Mouse (Mus musculus) hindlimb bud, embryonic 11.5 days (tissue): ENCODE measurements around the gene Brpf3.
"Not testable (repeated sequence)": the region's sequence is repeated elsewhere in the genome, so short reads cannot be mapped to it uniquely, and the experiment has no call there.

ENCODE experiments used
- DNase-seq: peaks from one replicate; pipeline ENCODE4 v3.0.0-alpha.2; 2012; ENCODE audit warnings: low read depth, low spot score; ENCODE audit errors: extremely low spot score

The Brpf3 gene

GRCm38 (mm10) chr17:28800671-28801412 is at the start of gene Brpf3:
TSS of gene Brpf3 (plus strand) at chr17:28801090.
- no peak for DNase-seq

DNA sequence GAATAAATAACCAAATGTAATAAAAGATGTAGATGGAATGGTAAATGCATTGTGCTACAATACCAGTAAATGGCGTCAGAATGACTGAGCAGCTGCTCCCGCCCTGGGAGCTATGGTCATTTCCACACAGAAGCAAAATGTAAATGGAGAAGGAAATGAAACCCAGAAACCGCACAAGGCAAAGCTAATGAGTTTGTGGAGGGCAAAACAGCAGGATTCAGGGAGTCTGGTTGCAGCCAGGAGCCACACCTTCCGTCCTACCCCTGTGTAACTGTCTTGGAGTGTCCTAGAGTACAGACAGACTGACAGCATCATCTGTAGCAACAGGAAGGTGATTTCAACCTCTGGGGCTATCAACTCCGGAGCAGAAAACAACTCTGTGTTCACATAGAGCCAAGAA is 44.4 kb upstream of the Brpf3 start:
- no peak for DNase-seq

GRCm38 (mm10) chr17:28757470-28757869 is 43.4 kb upstream of the Brpf3 start:
- no peak for DNase-seq

DNA sequence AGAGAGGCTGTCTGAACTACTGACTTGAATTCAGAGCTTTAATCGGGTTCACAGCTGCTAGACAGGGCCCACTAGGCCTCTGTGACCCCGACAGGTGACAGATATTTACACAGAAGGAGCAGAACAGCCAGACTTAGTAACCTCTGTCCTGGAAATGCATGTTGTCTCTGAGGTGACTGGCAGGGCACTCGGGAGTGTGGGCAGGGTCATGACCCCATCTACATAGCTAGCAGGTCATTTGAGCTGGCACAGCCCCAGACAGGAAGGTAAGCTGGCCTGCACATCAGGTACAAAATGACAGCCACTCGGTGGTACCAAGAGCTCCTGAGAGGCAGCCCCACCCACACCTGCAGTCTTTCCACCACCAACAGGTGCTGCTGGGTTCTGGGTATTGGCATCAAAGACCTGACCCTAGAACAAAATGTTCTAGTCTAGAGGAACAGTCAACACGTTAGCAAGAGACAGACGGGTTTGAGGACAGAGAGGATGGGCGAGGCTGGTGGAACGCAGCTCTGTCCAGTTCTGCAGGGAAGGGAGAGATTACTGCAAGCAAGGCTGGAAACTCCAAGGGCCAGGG is 40.1 kb upstream of the Brpf3 start:
- DNase-seq, result no peak

GRCm38 (mm10) chr17:28761871-28762270 is 39.0 kb upstream of the Brpf3 start:
- no peak for DNase-seq

DNA sequence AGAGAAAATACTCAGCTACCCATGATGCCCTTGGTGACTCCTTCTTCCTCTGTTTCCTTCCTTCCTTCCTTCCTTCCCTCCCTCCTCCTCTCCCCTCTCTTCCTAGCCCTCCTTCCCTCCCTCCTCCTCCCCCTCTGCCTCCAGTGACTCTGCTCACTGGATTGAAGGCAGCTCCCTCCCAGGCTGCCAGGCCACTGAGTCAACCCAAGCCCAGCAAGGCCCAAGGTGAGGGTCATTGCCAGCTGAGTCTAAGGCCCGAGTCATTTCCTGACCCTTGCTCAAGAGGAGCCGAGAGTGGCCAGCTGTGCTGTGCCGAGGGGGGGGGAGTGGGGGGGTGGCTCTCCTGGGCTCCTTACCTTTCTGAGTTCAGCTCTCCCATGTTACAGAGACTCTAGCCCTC is 34.7 kb upstream of the Brpf3 start:
- no peak for DNase-seq

DNA sequence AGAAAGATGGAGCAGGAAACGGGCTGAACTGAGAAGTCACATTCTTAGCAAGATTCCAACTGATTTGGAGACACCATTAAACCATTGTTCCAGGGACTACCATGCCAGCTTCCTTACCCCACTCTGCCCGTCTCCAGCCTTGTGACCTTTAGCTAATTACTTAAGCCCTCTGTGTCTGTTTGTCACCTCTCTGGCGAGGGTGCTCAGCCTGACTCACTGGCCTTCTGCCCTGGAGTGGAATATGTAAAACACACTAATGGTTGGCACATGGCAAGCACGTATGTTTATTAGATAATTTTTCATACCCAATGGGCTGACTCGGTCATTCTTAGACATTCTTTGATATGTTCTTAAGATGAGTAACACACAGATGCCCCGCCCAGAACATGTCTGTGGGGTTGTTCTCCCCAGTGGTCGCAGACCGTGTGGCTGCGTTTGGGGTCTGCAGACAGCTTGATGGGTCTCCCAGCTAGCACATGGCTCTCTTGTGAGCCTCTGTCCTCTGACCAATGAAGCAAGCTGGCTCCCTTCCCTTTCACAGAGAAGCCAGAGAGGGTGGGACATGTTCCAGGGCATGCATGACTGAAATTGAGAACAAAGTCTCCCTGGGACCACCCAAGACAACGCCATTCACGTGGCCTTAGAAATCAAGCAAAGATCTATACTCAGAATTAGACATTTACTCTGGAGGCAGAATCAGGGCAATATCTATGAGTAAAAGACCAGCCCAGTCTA is 33.9 kb upstream of the Brpf3 start:
- no peak for DNase-seq

- DNase-seq, result no peak
Measured at GRCm38 (mm10) chr17:28769121-28769874, 31.6 kb upstream of the Brpf3 start, which contains the start of gene Mapk13. TSS of gene Mapk13 (plus strand) at chr17:28769297.

DNA sequence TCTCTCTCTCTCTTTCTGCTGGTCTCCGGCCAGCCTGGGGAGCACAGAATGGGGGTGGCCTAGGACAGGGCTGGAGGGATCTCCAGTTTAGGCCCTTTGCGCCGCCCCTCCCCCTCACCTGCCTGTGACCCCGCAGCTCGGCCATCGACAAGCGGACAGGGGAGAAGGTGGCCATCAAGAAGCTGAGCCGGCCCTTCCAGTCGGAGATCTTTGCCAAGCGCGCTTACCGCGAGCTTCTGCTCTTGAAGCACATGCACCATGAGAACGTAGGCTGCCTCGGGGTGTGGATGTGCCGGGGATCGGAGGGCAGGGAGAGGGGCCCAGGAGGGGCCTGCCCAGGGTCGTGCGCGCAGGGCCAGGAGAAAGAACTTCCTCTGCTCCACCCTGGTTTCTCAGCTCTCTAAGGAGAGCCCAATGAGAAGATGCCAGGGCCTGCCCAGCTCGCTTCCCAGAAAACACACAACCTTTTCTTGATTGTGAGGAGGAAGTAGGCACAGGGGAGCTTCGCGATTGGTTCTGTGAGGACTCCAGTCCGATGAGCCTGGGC is 30.9 kb upstream of the Brpf3 start:
- no peak for DNase-seq

DNA sequence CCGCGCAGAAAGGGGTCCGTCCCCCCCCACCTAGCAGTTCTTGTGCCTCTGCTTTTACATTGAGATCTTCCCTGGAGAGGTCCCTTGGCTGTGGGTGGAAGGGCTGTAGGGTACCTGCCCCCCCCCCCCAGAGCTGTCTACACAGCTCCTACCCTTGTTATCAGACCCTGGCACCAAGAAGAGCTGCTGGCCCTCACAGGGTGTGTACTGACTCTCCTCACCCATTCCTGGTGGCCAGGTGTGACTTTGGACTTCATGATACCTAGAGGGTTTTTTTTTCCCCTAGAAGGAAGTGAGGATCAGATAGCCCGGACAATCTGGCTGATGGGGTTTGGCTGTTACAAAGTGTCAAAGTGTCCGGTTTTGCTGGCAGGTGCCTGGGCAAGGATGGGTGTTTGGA is 29.6 kb upstream of the Brpf3 start:
- DNase-seq, result no peak

- not testable (repeated sequence) for DNase-seq
Measured at GRCm38 (mm10) chr17:28774303-28774702, 26.6 kb upstream of the Brpf3 start.

DNA sequence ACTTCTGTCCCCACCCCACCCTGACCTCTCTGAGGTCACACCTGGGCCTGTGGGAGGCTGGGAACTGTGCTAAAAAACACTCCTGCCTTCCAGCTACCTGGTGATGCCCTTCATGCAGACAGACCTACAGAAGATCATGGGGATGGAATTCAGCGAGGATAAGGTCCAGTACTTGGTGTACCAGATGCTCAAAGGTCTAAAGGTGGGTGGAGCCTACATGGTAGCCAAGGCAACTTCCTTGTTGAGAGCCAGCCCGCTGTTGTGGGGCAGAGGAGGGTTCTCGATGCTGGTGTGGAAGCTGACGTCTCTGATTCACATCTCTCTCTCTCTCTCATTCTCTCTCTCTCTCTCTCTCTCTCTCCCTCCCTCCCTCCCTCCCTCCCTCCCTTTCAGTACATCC is 25.7 kb upstream of the Brpf3 start:
- DNase-seq, result no peak

DNA sequence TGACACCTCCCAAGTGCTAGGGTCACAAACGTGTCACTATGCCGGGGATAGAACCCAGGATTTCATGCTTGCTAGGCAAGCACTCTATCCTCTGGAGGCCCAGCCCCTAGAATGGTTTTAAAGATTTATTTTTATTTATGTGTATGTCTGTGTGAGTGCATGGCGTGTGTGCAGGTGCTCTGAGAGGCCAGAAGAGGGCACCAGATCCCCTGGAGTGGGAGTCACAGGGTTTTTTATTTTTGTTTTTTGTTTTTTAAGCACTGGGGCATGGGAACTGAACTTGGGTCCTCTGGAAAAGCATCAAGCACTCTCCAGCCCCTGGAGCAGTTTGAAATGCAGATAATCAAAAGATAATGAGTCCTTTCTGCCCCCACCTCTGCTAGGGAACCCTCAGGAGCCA is 24.1 kb upstream of the Brpf3 start:
- no peak for DNase-seq

DNA sequence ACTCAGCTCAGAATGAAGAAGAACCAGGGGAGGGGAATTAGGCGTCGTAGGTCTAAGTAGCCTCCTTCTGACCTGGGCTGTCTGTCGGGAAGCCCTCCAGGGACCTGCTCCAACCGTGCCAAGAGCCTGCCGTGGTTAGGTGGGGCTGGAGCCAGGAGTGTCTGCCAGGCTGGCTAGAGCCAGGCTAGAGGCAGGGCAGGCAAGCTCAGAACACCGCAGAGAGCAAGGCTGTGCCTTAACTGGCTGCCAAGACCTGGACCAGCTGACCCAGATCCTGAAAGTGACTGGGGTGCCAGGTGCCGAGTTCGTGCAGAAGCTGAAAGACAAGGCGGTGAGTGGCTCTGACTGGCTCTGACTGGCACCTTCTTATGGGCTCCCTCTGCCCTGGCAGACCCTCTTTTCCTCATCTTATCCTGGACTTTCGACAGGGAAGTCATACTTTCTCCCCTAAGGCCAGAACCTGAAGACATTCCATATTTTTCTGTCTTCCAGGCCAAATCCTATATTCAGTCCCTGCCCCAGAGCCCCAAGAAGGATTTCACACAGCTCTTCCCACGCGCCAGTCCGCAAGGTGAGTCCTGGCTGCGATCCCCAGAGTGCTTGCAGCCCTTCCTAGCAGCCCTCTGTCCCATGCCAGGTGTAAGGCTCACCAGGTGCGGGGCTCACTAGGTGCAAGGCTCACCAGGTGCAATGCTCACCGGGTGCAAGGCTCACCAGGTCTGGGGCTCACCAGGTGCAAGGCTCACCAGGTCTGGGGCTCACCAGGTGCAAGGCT is 23.5 kb upstream of the Brpf3 start:
- no peak for DNase-seq

DNA sequence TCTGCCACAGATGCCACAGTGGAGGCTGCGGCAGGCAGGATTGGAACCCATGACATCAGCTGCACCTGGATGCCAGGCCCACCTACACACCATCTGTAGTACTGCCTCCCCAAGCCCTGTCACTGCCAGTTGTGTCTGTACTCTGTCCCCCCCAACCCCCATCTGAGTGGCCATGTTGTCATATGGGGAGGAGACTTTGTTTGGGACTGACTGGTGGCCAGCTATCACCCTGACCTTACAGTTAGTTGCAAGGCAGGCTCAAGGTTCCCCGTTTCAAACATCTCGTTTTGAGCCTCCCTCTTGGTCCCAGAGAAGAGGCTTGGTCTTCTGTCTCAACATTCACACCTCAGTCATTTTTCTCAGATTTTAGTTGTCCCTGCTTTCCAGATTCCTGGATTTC is 21.2 kb upstream of the Brpf3 start:
- DNase-seq, result no peak

DNA sequence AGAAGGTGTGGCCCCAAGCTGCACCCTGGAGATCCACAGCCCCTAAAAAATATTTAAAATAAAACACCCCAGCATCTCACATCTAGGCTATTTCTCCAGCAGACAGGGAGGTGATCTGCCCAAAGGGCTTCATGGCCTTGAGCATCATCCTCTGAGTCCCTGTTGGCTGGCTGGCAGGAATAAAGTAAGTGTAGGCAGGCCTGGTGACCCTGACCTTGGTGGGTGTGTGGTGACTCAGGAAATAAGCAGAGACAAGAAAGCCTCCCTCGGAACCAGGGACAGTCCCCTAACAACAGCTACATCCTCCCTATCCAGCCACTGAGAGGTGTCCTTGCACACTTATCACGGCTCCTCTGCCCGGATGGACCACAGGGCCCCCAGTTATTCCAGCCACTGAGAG is 20.1 kb upstream of the Brpf3 start:
- DNase-seq, result no peak

GRCm38 (mm10) chr17:28781290-28782045 is 19.4 kb upstream of the Brpf3 start:
- DNase-seq, result no peak

DNA sequence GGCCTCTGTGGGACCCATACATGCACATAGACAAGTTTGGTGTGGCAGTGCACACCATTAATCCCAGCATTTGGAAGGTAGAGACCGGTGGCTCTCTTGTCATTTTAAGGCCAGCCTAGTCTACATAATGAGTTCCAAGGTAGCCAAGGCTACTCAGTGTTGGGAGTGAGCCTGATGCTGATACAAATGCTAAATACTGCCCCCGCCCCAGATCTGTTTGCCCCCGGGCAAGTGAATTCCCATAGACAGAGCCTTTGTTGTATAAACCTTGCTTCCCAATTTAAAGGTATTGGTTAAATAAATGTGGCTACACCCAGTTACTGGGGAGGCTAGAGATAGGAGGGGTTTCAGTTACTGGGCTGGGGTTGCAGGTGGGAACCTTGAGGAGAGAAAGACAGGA is 15.9 kb upstream of the Brpf3 start:
- no peak for DNase-seq

DNA sequence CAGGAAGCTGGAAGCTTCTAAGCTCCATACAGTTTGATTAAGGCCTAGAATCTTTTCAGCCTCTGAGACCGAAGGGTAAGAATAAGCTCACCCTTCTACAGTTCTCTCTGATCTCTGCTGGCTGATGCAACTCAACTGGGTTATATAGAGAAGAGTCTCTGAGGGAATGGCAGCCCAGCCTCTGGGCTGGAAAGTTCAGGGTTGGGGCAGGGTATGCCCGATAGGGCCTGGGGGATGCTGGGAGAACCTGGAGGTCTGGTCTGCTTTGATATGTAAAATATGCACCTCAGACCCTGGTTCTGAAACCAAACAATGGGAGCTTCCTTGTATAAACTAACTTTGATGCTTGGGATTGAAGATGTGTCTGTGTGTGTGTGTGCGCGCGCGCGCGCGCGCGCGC is 13.4 kb upstream of the Brpf3 start:
- DNase-seq, result no peak

GRCm38 (mm10) chr17:28797031-28797430 is 3.9 kb upstream of the Brpf3 start:
- DNase-seq, result no peak
